Mouse (Mus musculus): Measurements from ENCODE around the gene Klf13. TPM values are rescaled to one million over a fixed set of nuclear protein-coding genes. Genes with fewer than 3 reads are reported as not detected.
A peak's percentile ranks its signal among the peaks of the same experiment; 100 is the strongest.

Gene Klf13
- polyA plus RNA-seq, 2 experiments: 3.4 to 15.8 TPM

GRCm38 (mm10) chr7:63940321-63940720, 1.6 kb upstream of the Klf13 start:
- Histone ChIP-seq H3K9ac (replicated peaks) (no peak overlapping the region), H3K4me2 (ENCODE audit: low read depth) (peak overlapping the region; percentile 97), H3K36me3 (replicated peaks; ENCODE audit: control insufficient read depth, insufficient read depth, low read depth) (no peaks in the 10 kb centered on the region), H3K27me3 (ENCODE audit: control insufficient read depth, insufficient read depth, low read length) (no peaks in the 10 kb centered on the region), H3K9me3 (ENCODE audit: control insufficient read depth, low read length) (no peaks in the 10 kb centered on the region), H3K27ac (peak overlapping the region; percentile 81; the same call in 1 of the 2 replicates), H3K4me3 (ENCODE audit: insufficient read depth in 1 of 2, low read depth in 2 of 2, low read length in 2 of 2) (no peak overlapping the region), H3K4me1 (replicated peaks; ENCODE audit: control insufficient read depth in 2 of 2, insufficient read depth in 2 of 2, low read length in 1 of 2) (peaks cover 24 to 30% of the 10 kb centered on the region in 2 experiments)
- TF ChIP-seq CTCF (IDR thresholded peaks at IDR 0.05; ENCODE audit: low read depth) (0 out of 2 replicates have a peak, but pooled peaks have one; percentile 13), EP300 (IDR thresholded peaks at IDR 0.05; ENCODE audit: low read depth) (no peak)
- 69% methylated on average over 5 of the region's 5 CpGs for WGBS (ENCODE audit: insufficient replicate concordance)
- DNase-seq (ENCODE audit: low read depth in 3 of 3, low spot score in 3 of 3) (no peak), ATAC-seq (ENCODE audit: insufficient read depth) (no peak)

GRCm38 (mm10) chr7:63939397-63939951, 759 bp upstream of the Klf13 start:
- 0% methylated on average over 39 of the region's 39 CpGs for WGBS (ENCODE audit: insufficient replicate concordance)
- Histone ChIP-seq H3K4me3 (ENCODE audit: insufficient read depth in 1 of 2, low read depth in 2 of 2, low read length in 2 of 2) (peak overlapping the region; percentile 63 to 89), H3K27me3 (ENCODE audit: control insufficient read depth, insufficient read depth, low read length) (no peaks in the 10 kb centered on the region), H3K9ac (replicated peaks) (peak overlapping the region; percentile 73), H3K36me3 (replicated peaks; ENCODE audit: control insufficient read depth, insufficient read depth, low read depth) (no peaks in the 10 kb centered on the region), H3K27ac (peak overlapping the region; percentile 81), H3K4me1 (replicated peaks; ENCODE audit: control insufficient read depth in 2 of 2, insufficient read depth in 2 of 2, low read length in 1 of 2) (peaks cover 33 to 38% of the 10 kb centered on the region in 2 experiments), H3K9me3 (ENCODE audit: control insufficient read depth, low read length) (no peaks in the 10 kb centered on the region), H3K4me2 (ENCODE audit: low read depth) (peak overlapping the region; percentile 97)
- peak; percentile 60 for ATAC-seq (ENCODE audit: insufficient read depth)
- TF ChIP-seq CTCF (IDR thresholded peaks at IDR 0.05; ENCODE audit: low read depth): peak; percentile 61
- TF ChIP-seq EP300 (IDR thresholded peaks at IDR 0.05; ENCODE audit: low read depth): peak; percentile 46; the same call in 1 of the 2 replicates
- DNase-seq (ENCODE audit: low read depth in 3 of 3, low spot score in 3 of 3): peak in 2 of 3 experiments; percentile 57 to 64

GRCm38 (mm10) chr7:63938066-63938913, 425 bp downstream of the Klf13 start:
- Histone ChIP-seq H3K9me3 (ENCODE audit: control insufficient read depth, low read length) (no peaks in the 10 kb centered on the region), H3K4me2 (ENCODE audit: low read depth) (peak overlapping the region; percentile 97), H3K4me1 (replicated peaks; ENCODE audit: control insufficient read depth in 2 of 2, insufficient read depth in 2 of 2, low read length in 1 of 2) (peaks cover 44 to 50% of the 10 kb centered on the region in 2 experiments), H3K27me3 (ENCODE audit: control insufficient read depth, insufficient read depth, low read length) (no peaks in the 10 kb centered on the region), H3K4me3 (ENCODE audit: insufficient read depth in 1 of 2, low read depth in 2 of 2, low read length in 2 of 2) (peak overlapping the region; percentile 75 to 89), H3K36me3 (replicated peaks; ENCODE audit: control insufficient read depth, insufficient read depth, low read depth) (no peaks in the 10 kb centered on the region), H3K9ac (replicated peaks) (peak overlapping the region; percentile 72), H3K27ac (peak overlapping the region; percentile 76)
- WGBS (ENCODE audit: insufficient replicate concordance): under 1% methylated on average over 110 of the region's 121 CpGs
- DNase-seq (ENCODE audit: low read depth in 3 of 3, low spot score in 3 of 3): peak in 1 of 3 experiments; percentile 49
- ATAC-seq (ENCODE audit: insufficient read depth): peak; percentile 51
- TF ChIP-seq EP300 (IDR thresholded peaks at IDR 0.05; ENCODE audit: low read depth) (no peak), CTCF (IDR thresholded peaks at IDR 0.05; ENCODE audit: low read depth) (no peak)

- Histone ChIP-seq H3K4me1 (replicated peaks; ENCODE audit: control insufficient read depth in 2 of 2, insufficient read depth in 2 of 2, low read length in 1 of 2) (peaks cover 53 to 58% of the 10 kb centered on the region in 2 experiments), H3K9ac (replicated peaks) (peak overlapping the region; percentile 72), H3K27me3 (ENCODE audit: control insufficient read depth, insufficient read depth, low read length) (no peaks in the 10 kb centered on the region), H3K9me3 (ENCODE audit: control insufficient read depth, low read length) (no peaks in the 10 kb centered on the region), H3K36me3 (replicated peaks; ENCODE audit: control insufficient read depth, insufficient read depth, low read depth) (no peaks in the 10 kb centered on the region), H3K4me3 (ENCODE audit: insufficient read depth in 1 of 2, low read depth in 2 of 2, low read length in 2 of 2) (peak overlapping the region; percentile 75 to 89), H3K27ac (peak overlapping the region; percentile 91), H3K4me2 (ENCODE audit: low read depth) (peak overlapping the region; percentile 97)
- ATAC-seq (ENCODE audit: insufficient read depth): peak; percentile 11
- TF ChIP-seq EP300 (IDR thresholded peaks at IDR 0.05; ENCODE audit: low read depth): no peak
- peak; percentile 1; the same call in 1 of the 2 replicates for TF ChIP-seq CTCF (IDR thresholded peaks at IDR 0.05; ENCODE audit: low read depth)
- under 1% methylated on average over 60 of the region's 88 CpGs for WGBS (ENCODE audit: insufficient replicate concordance)
- peak; percentile 66 to 74 (median 71) for DNase-seq (ENCODE audit: low read depth in 3 of 3, low spot score in 3 of 3)
These were observed 1.3 kb downstream of the Klf13 start for GRCm38 (mm10) chr7:63937236-63938065.

All from liver, embryonic 14.5 days (tissue).